In the genomic region with DNA sequence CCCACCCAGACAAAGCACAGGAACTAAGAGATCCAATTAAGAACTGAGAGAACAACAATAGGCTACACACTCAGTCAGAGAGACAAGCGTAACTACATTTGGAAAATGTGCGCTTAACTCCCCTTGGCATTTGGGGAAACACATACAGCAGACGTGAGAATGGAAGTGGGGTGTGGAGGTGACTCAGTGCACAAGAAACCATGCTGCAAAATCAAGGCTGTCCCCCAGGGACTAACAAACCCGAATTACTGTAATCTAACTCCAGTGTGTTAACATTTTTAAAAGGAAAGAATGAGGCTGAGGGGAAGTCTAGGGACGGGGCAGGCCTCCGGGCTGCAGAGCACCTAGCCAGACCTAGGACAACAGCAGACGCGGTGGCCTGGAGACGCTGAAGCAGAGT, we compare ENCODE assay signal across 12 mouse cellular contexts. TPM values are rescaled to one million over a fixed set of nuclear protein-coding genes. Genes with fewer than 3 reads are reported as not detected.
A peak's percentile ranks its signal among the peaks of the same experiment; 100 is the strongest.
DNase-seq lines count a peak whose midpoint lies in the region; ATAC-seq lines count a peak whose summit lies in the region.
"Had no signal": no experiment of that assay in that cellular context is flagged by ENCODE, and none has a peak within 500 bp of the region (broad histone marks: within the 10 kb centered on the region; RNA-seq: fewer than 3 reads in every experiment).

No protein-coding gene starts in this region.

- peaks cover 99% of the 10 kb centered on the region for H3K36me3 ChIP-seq in forebrain, embryonic 10.5 days (replicated peaks)
- peaks cover 63% of the 10 kb centered on the region for H3K36me3 ChIP-seq in forebrain, embryonic 15.5 days
- peaks cover 97% of the 10 kb centered on the region for H3K36me3 ChIP-seq in megakaryocyte, embryonic 14.5 days (replicated peaks; ENCODE audit: low read length)
- peaks cover 99% of the 10 kb centered on the region for H3K36me3 ChIP-seq in embryonic facial prominence, embryonic 10.5 days (replicated peaks)
- H3K36me3 ChIP-seq in limb, embryonic 13.5 days = peaks cover 94% of the 10 kb centered on the region

- no peak for DNase-seq in forebrain, embryonic 10.5 days (ENCODE audit: extremely low spot score, low spot score)
- no peak for DNase-seq in embryonic facial prominence, embryonic 10.5 days (ENCODE audit: low spot score)
- DNase-seq in kidney, adult 11 months = no peak
- DNase-seq in cerebellum, adult 9-11 months = no peak

- H3K27me3 ChIP-seq in forebrain, embryonic 10.5 days (ENCODE audit: poor library complexity, severe bottlenecking) = no peaks in the 10 kb centered on the region
- H3K27me3 ChIP-seq in forebrain, embryonic 15.5 days = no peaks in the 10 kb centered on the region
- no peaks in the 10 kb centered on the region for H3K27me3 ChIP-seq in megakaryocyte, embryonic 14.5 days (replicated peaks)
- H3K27me3 ChIP-seq in embryonic facial prominence, embryonic 10.5 days (replicated peaks; ENCODE audit: low read depth, poor library complexity, severe bottlenecking) = no peaks in the 10 kb centered on the region
- H3K27me3 ChIP-seq in limb, embryonic 13.5 days = no peaks in the 10 kb centered on the region

- no peaks in the 10 kb centered on the region for H3K9me3 ChIP-seq in forebrain, embryonic 10.5 days
- H3K9me3 ChIP-seq in forebrain, embryonic 15.5 days = no peaks in the 10 kb centered on the region
- H3K9me3 ChIP-seq in megakaryocyte, embryonic 14.5 days = peaks cover 5% of the 10 kb centered on the region; the same call in 1 of the 2 replicates
- H3K9me3 ChIP-seq in embryonic facial prominence, embryonic 10.5 days = 0 out of 2 replicates have a peak, but pooled peaks cover 4% of the 10 kb centered on the region
- H3K9me3 ChIP-seq in limb, embryonic 13.5 days = no peaks in the 10 kb centered on the region; the same call in 1 of the 2 replicates

- H3K4me1 ChIP-seq in forebrain, embryonic 10.5 days = peaks cover 8% of the 10 kb centered on the region
- no peaks in the 10 kb centered on the region for H3K4me1 ChIP-seq in forebrain, embryonic 15.5 days
- no peaks in the 10 kb centered on the region for H3K4me1 ChIP-seq in megakaryocyte, embryonic 14.5 days
- H3K4me1 ChIP-seq in embryonic facial prominence, embryonic 10.5 days = peaks cover 10% of the 10 kb centered on the region
- H3K4me1 ChIP-seq in limb, embryonic 13.5 days = peaks cover 15% of the 10 kb centered on the region

- no peak overlapping the region for H3K4me2 ChIP-seq in forebrain, embryonic 15.5 days (replicated peaks)
- no peak overlapping the region for H3K4me2 ChIP-seq in limb, embryonic 13.5 days (replicated peaks)

- no peak overlapping the region for H3K4me3 ChIP-seq in forebrain, embryonic 10.5 days
- no peak overlapping the region for H3K4me3 ChIP-seq in forebrain, embryonic 15.5 days
- H3K4me3 ChIP-seq in megakaryocyte, embryonic 14.5 days (replicated peaks) = peak overlapping the region; percentile 33
- no peak overlapping the region for H3K4me3 ChIP-seq in embryonic facial prominence, embryonic 10.5 days
- no peak overlapping the region for H3K4me3 ChIP-seq in limb, embryonic 13.5 days
- H3K4me3 ChIP-seq: gastrocnemius, adult 2 months; heart, adult 2 months had no signal

- no peak for ATAC-seq in forebrain, embryonic 15.5 days (replicated peaks)
- no peak for ATAC-seq in megakaryocyte, adult 5-6 weeks (ENCODE audit: poor library complexity, severe bottlenecking)
- peak; percentile 69; the same call in 1 of the 2 replicates for ATAC-seq in limb, embryonic 13.5 days (ENCODE audit: low FRiP score, low read depth)

- 85% methylated on average over 9 of the region's 9 CpGs for WGBS in forebrain, embryonic 10.5 days
- 77% methylated on average over 9 of the region's 9 CpGs for WGBS in forebrain, embryonic 15.5 days
- 77% methylated on average over 9 of the region's 9 CpGs for WGBS in embryonic facial prominence, embryonic 10.5 days
- WGBS in limb, embryonic 13.5 days = 44% methylated on average over 9 of the region's 9 CpGs

- peak overlapping the region; percentile 56; the same call in 1 of the 2 replicates for H3K27ac ChIP-seq in forebrain, embryonic 10.5 days
- no peak overlapping the region for H3K27ac ChIP-seq in forebrain, embryonic 15.5 days (replicated peaks)
- H3K27ac ChIP-seq in embryonic facial prominence, embryonic 10.5 days (replicated peaks) = peak overlapping the region; percentile 58
- peak overlapping the region; percentile 70 for H3K27ac ChIP-seq in limb, embryonic 13.5 days
- H3K27ac ChIP-seq: gastrocnemius, adult 2 months; heart, adult 2 months; kidney, postnatal 0 days; macrophage had no signal

- H3K9ac ChIP-seq in forebrain, embryonic 15.5 days (replicated peaks) = no peak overlapping the region
- peak overlapping the region; percentile 35; the same call in 1 of the 2 replicates for H3K9ac ChIP-seq in limb, embryonic 13.5 days

RNA-seq across cellular contexts. Expression of gene Ube4b, which starts 52.6 kb away (rescaled TPM):
- 61.8 and 64.6 TPM in 2 replicates for polyA plus RNA-seq in forebrain, embryonic 10.5 days (2016; fragmentation: Nextera tagmentation; extraction: Ambion mirVana)
- 58.0 and 58.4 TPM in 2 replicates for polyA plus RNA-seq in forebrain, embryonic 15.5 days (2015; fragmentation: Nextera tagmentation; extraction: Ambion mirVana)
- 134 and 196 TPM in 2 replicates for polyA plus RNA-seq in megakaryocyte, embryonic 14.5 days (2012; ENCODE audit: insufficient read depth, low replicate concordance)
- total RNA-seq in megakaryocyte, adult 5-6 weeks (2015) = 31.7 and 41.1 TPM in 2 replicates
- 22.4 and 26.3 TPM in 2 replicates for total RNA-seq in megakaryocyte, adult 5-6 weeks (2017)
- polyA plus RNA-seq in embryonic facial prominence, embryonic 10.5 days (2016; fragmentation: Nextera tagmentation; extraction: Ambion mirVana) = 65.5 and 71.8 TPM in 2 replicates
- 47.5 and 53.9 TPM in 2 replicates for polyA plus RNA-seq in limb, embryonic 13.5 days (2015; fragmentation: Nextera tagmentation; extraction: Ambion mirVana)
